Mouse (Mus musculus) cerebellum, adult 2 months (tissue): ENCODE results near the gene Agbl1.

Experiments used
- CTCF ChIP-seq: fragments of 200-500 bp; IDR thresholded peaks from 2 replicates; pipeline ENCODE4 v1.5.1; 2011; ENCODE audit warnings: low read depth, mild to moderate bottlenecking, control low read depth, low read length, moderate library complexity, borderline replicate concordance; ENCODE audit not compliant: insufficient read depth
- POLR2A ChIP-seq: fragments of 200-500 bp; IDR thresholded peaks from 2 replicates; pipeline ENCODE4 v1.6.1; 2011; ENCODE audit warnings: low read length, control low read depth, borderline replicate concordance; ENCODE audit not compliant: insufficient read depth

- no peak for TF ChIP-seq CTCF
- TF ChIP-seq POLR2A, result no peak
These were observed 236.7 kb downstream of the Agbl1 start for GRCm38 (mm10) chr7:76466427-76466826.
